Mouse (Mus musculus) embryo, embryonic 9.5 days (tissue): ENCODE data around the gene Cabp7.
A peak's percentile ranks its signal among the peaks of the same experiment; 100 is the strongest.

Experiments used
- DNase-seq: peaks from one replicate; pipeline ENCODE4 v3.0.0-alpha.2; 2017; ENCODE audit errors: extremely low spot score

The Cabp7 gene

GRCm38 (mm10) chr11:4704072-4704964 lies 42.3 kb downstream of the Cabp7 start, which contains the start of the genes Uqcr10 and Zmat5:
Gene Uqcr10, minus strand, starts transcription at chr11:4704342.
Gene Zmat5, plus strand, starts transcription at chr11:4704678.
- DNase-seq, result peak; percentile 93

- no peak for DNase-seq
Measured at GRCm38 (mm10) chr11:4703688-4704071, 42.9 kb downstream of the Cabp7 start.

- no peak for DNase-seq
Measured at GRCm38 (mm10) chr11:4700726-4701125, 45.9 kb downstream of the Cabp7 start.

GRCm38 (mm10) chr11:4697043-4697983 lies 49.3 kb downstream of the Cabp7 start:
- no peak for DNase-seq

GRCm38 (mm10) chr11:4692162-4692561 lies 54.4 kb downstream of the Cabp7 start:
- no peak for DNase-seq

- no peak for DNase-seq
Measured at GRCm38 (mm10) chr11:4691213-4691612, 55.4 kb downstream of the Cabp7 start.

- no peak for DNase-seq
Measured at GRCm38 (mm10) chr11:4690353-4690752, 56.2 kb downstream of the Cabp7 start.

- DNase-seq, result no peak
Measured at GRCm38 (mm10) chr11:4688632-4689380, 57.8 kb downstream of the Cabp7 start.

GRCm38 (mm10) chr11:4687874-4688273 lies 58.7 kb downstream of the Cabp7 start:
- DNase-seq, result no peak

- DNase-seq, result no peak
Measured at GRCm38 (mm10) chr11:4687027-4687426, 59.6 kb downstream of the Cabp7 start.
